ENCODE assay signal across 8 mouse cellular contexts in genomic region chr2:25290816-25291130, GRCm38 (mm10). TPM values are rescaled to one million over a fixed set of nuclear protein-coding genes. Genes with fewer than 3 reads are reported as not detected.
DNase-seq lines count a peak whose midpoint lies in the region; ATAC-seq and TF ChIP-seq lines count a peak whose summit lies in the region.

No protein-coding gene starts in this region.

- peak overlapping the region; percentile 49 for H3K4me2 ChIP-seq in forebrain, embryonic 16.5 days (ENCODE audit: low read length)

- H3K9me3 ChIP-seq in heart, embryonic 10.5 days: no peaks in the 10 kb centered on the region
- no peaks in the 10 kb centered on the region for H3K9me3 ChIP-seq in forebrain, embryonic 16.5 days (ENCODE audit: control insufficient read depth, low read length)

- TF ChIP-seq CTCF in small intestine, adult 2 months (IDR thresholded peaks at IDR 0.05; ENCODE audit: extremely low read depth, insufficient read length, insufficient replicate concordance, low read depth, low read length): no peak

- no peak for TF ChIP-seq POLR2A in small intestine, adult 2 months (IDR thresholded peaks at IDR 0.05; ENCODE audit: low read depth, low read length)

- H3K9ac ChIP-seq in forebrain, embryonic 16.5 days (replicated peaks; ENCODE audit: low read depth, low read length): peak overlapping the region; percentile 31; the same call in 1 of the 2 replicates

- peaks cover 28% of the 10 kb centered on the region for H3K4me1 ChIP-seq in heart, embryonic 10.5 days
- H3K4me1 ChIP-seq in forebrain, embryonic 16.5 days (replicated peaks; ENCODE audit: control insufficient read depth, insufficient read depth, low read length): peaks cover 28% of the 10 kb centered on the region
- peaks cover 51% of the 10 kb centered on the region for H3K4me1 ChIP-seq in small intestine, adult 2 months (ENCODE audit: control insufficient read depth, insufficient read depth, insufficient read length, low read length)

- under 1% methylated on average over 18 of the region's 18 CpGs for WGBS in heart, embryonic 10.5 days
- WGBS in forebrain, embryonic 16.5 days: 2% methylated on average over 18 of the region's 18 CpGs
- 1% methylated on average over 18 of the region's 18 CpGs for WGBS in small intestine, adult 2 months

- DNase-seq in heart, embryonic 10.5 days (ENCODE audit: low spot score): no peak
- DNase-seq in heart, postnatal 4 days: no peak
- peak; percentile 12 for DNase-seq in Muller cell, postnatal 12 days (ENCODE audit: inconsistent ontology term)
- DNase-seq in layer of hippocampus, postnatal 36 days: peak; percentile 52 to 56
- DNase-seq in adrenal gland, postnatal 10 days: no peak
- DNase-seq in B cell, adult 2 months: no peak

- peaks cover 100% of the 10 kb centered on the region for H3K27me3 ChIP-seq in heart, embryonic 10.5 days (ENCODE audit: insufficient read depth, poor library complexity, severe bottlenecking)
- peaks cover 52% of the 10 kb centered on the region for H3K27me3 ChIP-seq in forebrain, embryonic 16.5 days (replicated peaks; ENCODE audit: control insufficient read depth, insufficient read depth, low read length)
- peaks cover 10% of the 10 kb centered on the region for H3K27me3 ChIP-seq in small intestine, adult 2 months (ENCODE audit: control insufficient read depth, insufficient read depth, low read length)

- H3K36me3 ChIP-seq in heart, embryonic 10.5 days: peaks cover 6% of the 10 kb centered on the region
- H3K36me3 ChIP-seq in forebrain, embryonic 16.5 days (ENCODE audit: control insufficient read depth, insufficient read depth): peaks cover 4% of the 10 kb centered on the region; the same call in 1 of the 2 replicates
- H3K36me3 ChIP-seq in small intestine, adult 2 months (ENCODE audit: control insufficient read depth, insufficient read depth, low read length): no peaks in the 10 kb centered on the region

- no peak overlapping the region for H3K27ac ChIP-seq in heart, embryonic 10.5 days
- H3K27ac ChIP-seq in forebrain, embryonic 16.5 days (ENCODE audit: low read length): no peak overlapping the region
- peak overlapping the region; percentile 66 for H3K27ac ChIP-seq in small intestine, adult 2 months (ENCODE audit: insufficient read depth, low read depth, low read length)

- peak overlapping the region; percentile 36 for H3K4me3 ChIP-seq in heart, embryonic 10.5 days
- peak overlapping the region; percentile 25 for H3K4me3 ChIP-seq in forebrain, embryonic 16.5 days (replicated peaks; ENCODE audit: low read length)
- H3K4me3 ChIP-seq in small intestine, adult 2 months (ENCODE audit: low read depth, low read length): peak overlapping the region; percentile 67

- ATAC-seq in forebrain, embryonic 16.5 days: peak; percentile 31; the same call in 1 of the 2 replicates

RNA-seq across cellular contexts. Expression of gene Lrrc26, which starts 1.1 kb away (rescaled TPM):
- polyA plus RNA-seq in heart, embryonic 10.5 days (2016; fragmentation: Nextera tagmentation; extraction: Ambion mirVana): not detected in 2 replicates
- total RNA-seq in heart, postnatal 4 days (2021): not detected
- 0.21 TPM in 1 of 2 replicates, not detected in the other for polyA plus RNA-seq in forebrain, embryonic 16.5 days (2015; fragmentation: Nextera tagmentation; extraction: Ambion mirVana)
- not detected for total RNA-seq in layer of hippocampus, postnatal 36 days (2021)
- polyA plus RNA-seq in small intestine, adult 2 months (2012; rRNA removed): 49.7 and 138 TPM in 2 replicates
- not detected for total RNA-seq in adrenal gland, postnatal 10 days (2021)

RNA-seq across cellular contexts. Expression of gene Tmem210, which starts 2.8 kb away (rescaled TPM):
- not detected in 2 replicates for polyA plus RNA-seq in heart, embryonic 10.5 days (2016; fragmentation: Nextera tagmentation; extraction: Ambion mirVana)
- total RNA-seq in heart, postnatal 4 days (2021): not detected
- not detected in 2 replicates for polyA plus RNA-seq in forebrain, embryonic 16.5 days (2015; fragmentation: Nextera tagmentation; extraction: Ambion mirVana)
- total RNA-seq in layer of hippocampus, postnatal 36 days (2021): not detected
- not detected in 2 replicates for polyA plus RNA-seq in small intestine, adult 2 months (2012; rRNA removed)
- not detected for total RNA-seq in adrenal gland, postnatal 10 days (2021)

RNA-seq across cellular contexts. Expression of gene Anapc2, which starts 18.5 kb away (rescaled TPM):
- polyA plus RNA-seq in heart, embryonic 10.5 days (2016; fragmentation: Nextera tagmentation; extraction: Ambion mirVana): 101 and 113 TPM in 2 replicates
- 10 to 100 TPM; 49.7 to 53.1 TPM for total RNA-seq in heart, postnatal 4 days (2021)
- polyA plus RNA-seq in forebrain, embryonic 16.5 days (2015; fragmentation: Nextera tagmentation; extraction: Ambion mirVana): 150 and 159 TPM in 2 replicates
- total RNA-seq in layer of hippocampus, postnatal 36 days (2021): 10 to 100 TPM; 83.0 to 83.3 TPM
- polyA plus RNA-seq in small intestine, adult 2 months (2012; rRNA removed): 31.0 and 71.6 TPM in 2 replicates
- 10 to 100 TPM; 61.0 to 73.1 TPM for total RNA-seq in adrenal gland, postnatal 10 days (2021)

RNA-seq across cellular contexts. Expression of gene Ssna1, which starts 18.5 kb away (rescaled TPM):
- 164 and 199 TPM in 2 replicates for polyA plus RNA-seq in heart, embryonic 10.5 days (2016; fragmentation: Nextera tagmentation; extraction: Ambion mirVana)
- total RNA-seq in heart, postnatal 4 days (2021): 10 to 100 TPM; 60.0 to 62.0 TPM
- polyA plus RNA-seq in forebrain, embryonic 16.5 days (2015; fragmentation: Nextera tagmentation; extraction: Ambion mirVana): 199 and 204 TPM in 2 replicates
- total RNA-seq in layer of hippocampus, postnatal 36 days (2021): 10 to 100 TPM; 65.0 to 69.4 TPM
- polyA plus RNA-seq in small intestine, adult 2 months (2012; rRNA removed): 40.7 and 55.9 TPM in 2 replicates
- total RNA-seq in adrenal gland, postnatal 10 days (2021): 10 to 100 TPM; 48.0 to 52.2 TPM

RNA-seq across cellular contexts. Expression of gene Grin1, which starts 28.2 kb away (rescaled TPM):
- polyA plus RNA-seq in heart, embryonic 10.5 days (2016; fragmentation: Nextera tagmentation; extraction: Ambion mirVana): 0.93 TPM in 1 of 2 replicates, not detected in the other
- not detected for total RNA-seq in heart, postnatal 4 days (2021)
- polyA plus RNA-seq in forebrain, embryonic 16.5 days (2015; fragmentation: Nextera tagmentation; extraction: Ambion mirVana): 19.0 and 29.4 TPM in 2 replicates
- 100 to 1,000 TPM; 420 to 431 TPM for total RNA-seq in layer of hippocampus, postnatal 36 days (2021)
- polyA plus RNA-seq in small intestine, adult 2 months (2012; rRNA removed): 0.34 and 0.63 TPM in 2 replicates
- total RNA-seq in adrenal gland, postnatal 10 days (2021): 1 to 10 TPM; 7.3 to 9.6 TPM

Comparison
In these comparisons a context has a peak if more than half of its experiments do, and no peak if none do; other contexts are left out.
1. DNase-seq: peak in Muller cell, postnatal 12 days (single experiment) and layer of hippocampus, postnatal 36 days (2 of 2); none in heart, embryonic 10.5 days (single experiment), heart, postnatal 4 days (single experiment), adrenal gland, postnatal 10 days (single experiment) and B cell, adult 2 months (0 of 2).
2. Peak in every context shown above with its lines, with median percentiles within 50 percentile points of each other: H3K4me3 ChIP-seq.